Mouse (Mus musculus) intestine, embryonic 14.5 days (tissue): ENCODE results near the gene Meis3. TPM values are rescaled to one million over a fixed set of nuclear protein-coding genes. Genes with fewer than 3 reads are reported as not detected.

Experiments
- ATAC-seq: fragments of 200-750 bp; cut with Nextera tagmentation; replicated peaks from 2 replicates; pipeline ENCODE4 v1.8.0; 2017; ENCODE audit warnings: low read depth, moderate number of reproducible peaks, moderate TSS enrichment, moderate library complexity; ENCODE audit not compliant: low FRiP score, low TSS enrichment
- DNase-seq: peaks from one replicate; pipeline ENCODE4 v3.0.0-alpha.2; 2018; ENCODE audit warnings: low spot score
- H3K27ac ChIP-seq: fragments of 300-500 bp; sonication (generic); 2 replicates; pipeline ENCODE4 v1.5.1; 2014; ENCODE audit warnings: low read depth, mild to moderate bottlenecking, control low read depth
- H3K27me3 ChIP-seq: fragments of 300-500 bp; sonication (generic); replicated peaks from 2 replicates; pipeline ENCODE4 v1.6.1; 2014; ENCODE audit warnings: low read length, control low read depth; ENCODE audit not compliant: control insufficient read depth, insufficient read depth
- H3K36me3 ChIP-seq: fragments of 300-500 bp; sonication (generic); 2 replicates; pipeline ENCODE4 v1.6.1; 2014; ENCODE audit warnings: low read length, control low read depth; ENCODE audit not compliant: control insufficient read depth, insufficient read depth
- H3K4me1 ChIP-seq: fragments of 300-500 bp; sonication (generic); replicated peaks from 2 replicates; pipeline ENCODE4 v1.6.1; 2014; ENCODE audit warnings: low read length, control low read depth, mixed read lengths; ENCODE audit not compliant: control insufficient read depth, insufficient read depth
- H3K4me2 ChIP-seq: fragments of 300-500 bp; sonication (generic); 2 replicates; pipeline ENCODE4 v1.6.1; 2014; ENCODE audit warnings: low read length
- H3K4me3 ChIP-seq: fragments of 300-500 bp; sonication (generic); 2 replicates; pipeline ENCODE4 v1.5.1; 2014; ENCODE audit warnings: low read depth, low read length, control low read depth, mixed read lengths
- H3K9ac ChIP-seq: fragments of 300-500 bp; sonication (generic); 2 replicates; pipeline ENCODE4 v1.6.1; 2014; ENCODE audit warnings: mild to moderate bottlenecking, low read length
- H3K9me3 ChIP-seq: fragments of 300-500 bp; sonication (generic); 2 replicates; pipeline ENCODE4 v1.6.1; 2016; ENCODE audit warnings: low read length, control low read depth; ENCODE audit not compliant: control insufficient read depth
- WGBS: fragments of 180-500 bp; shearing (Covaris S2); extraction: QIAGEN DNeasy Blood & Tissue Kit; methylation state at CpG from one replicate; pipeline ENCODE4 v1.1.7; 2014; 5-methylcytosine and 5-hydroxymethylcytosine counted together
- polyA plus RNA-seq: library from polyadenylated mRNA; unstranded; fragments of >200 nt; fragmentation: Nextera tagmentation; extraction: Ambion mirVana; gene quantifications from 2 replicates; pipeline ENCODE4 v1.2.1, GENCODE M21; 2014

Gene Meis3
- polyA plus RNA-seq: 47.0 and 48.6 TPM in 2 replicates

GRCm38 (mm10) chr7:16174597-16175541, at the start of gene Meis3:
TSS of gene Meis3 (plus strand) at chr7:16175090.
- Histone ChIP-seq H3K27me3 (no peaks in the 10 kb centered on the region), H3K4me1 (peaks cover 24% of the 10 kb centered on the region), H3K9ac (peak within 1 kb of the TSS; percentile 76), H3K4me2 (peak within 1 kb of the TSS; percentile 63), H3K27ac (peak within 1 kb of the TSS; percentile 62; the same call in 1 of the 2 replicates), H3K9me3 (no peaks in the 10 kb centered on the region), H3K36me3 (peaks cover 19% of the 10 kb centered on the region), H3K4me3 (peak within 1 kb of the TSS; percentile 73)
- WGBS: 0% methylated on average over 23 of the region's 42 CpGs
- DNase-seq (peak; percentile 80), ATAC-seq (peak; percentile 89)

GRCm38 (mm10) chr7:16125829-16126228, 49.1 kb upstream of the Meis3 start:
- WGBS: 77% methylated on average over 9 of the region's 9 CpGs
- Histone ChIP-seq H3K4me2 (no peak overlapping the region), H3K27me3 (no peaks in the 10 kb centered on the region), H3K27ac (no peak overlapping the region), H3K9ac (no peak overlapping the region), H3K36me3 (peaks cover 28% of the 10 kb centered on the region; the same call in 1 of the 2 replicates), H3K9me3 (no peaks in the 10 kb centered on the region), H3K4me3 (no peak overlapping the region), H3K4me1 (peaks cover 13% of the 10 kb centered on the region)
- DNase-seq: no peak
- ATAC-seq: no peak

GRCm38 (mm10) chr7:16128344-16128743, 46.5 kb upstream of the Meis3 start:
- H3K4me2 ChIP-seq: no peak overlapping the region
- H3K36me3 ChIP-seq: peaks cover 25% of the 10 kb centered on the region; the same call in 1 of the 2 replicates
- H3K9ac ChIP-seq: no peak overlapping the region
- DNase-seq (no peak), ATAC-seq (no peak)
- H3K9me3 ChIP-seq: no peaks in the 10 kb centered on the region
- no peak overlapping the region for H3K4me3 ChIP-seq
- 87% methylated on average over 6 of the region's 6 CpGs for whole genome bisulfite sequencing
- peaks cover 28% of the 10 kb centered on the region for H3K4me1 ChIP-seq
- H3K27me3 ChIP-seq: no peaks in the 10 kb centered on the region
- H3K27ac ChIP-seq: no peak overlapping the region

- DNase-seq (no peak), ATAC-seq (no peak)
- 58% methylated on average over 5 of the region's 5 CpGs for WGBS
- no peak overlapping the region; the same call in 1 of the 2 replicates for H3K4me2 ChIP-seq
- H3K4me3 ChIP-seq: peak overlapping the region; percentile 52; the same call in 1 of the 2 replicates
- no peak overlapping the region for H3K9ac ChIP-seq
- 0 out of 2 replicates have a peak overlapping the region, but pooled peaks have one; percentile 77 for H3K27ac ChIP-seq
- H3K9me3 ChIP-seq: no peaks in the 10 kb centered on the region
- peaks cover 20% of the 10 kb centered on the region; the same call in 1 of the 2 replicates for H3K36me3 ChIP-seq
- peaks cover 28% of the 10 kb centered on the region for H3K4me1 ChIP-seq
- H3K27me3 ChIP-seq: no peaks in the 10 kb centered on the region
Observed at GRCm38 (mm10) chr7:16128899-16129298, 46.0 kb upstream of the Meis3 start.

GRCm38 (mm10) chr7:16129421-16129845, 45.5 kb upstream of the Meis3 start, which contains the start of gene Slc8a2:
TSS of gene Slc8a2 (plus strand) at chr7:16129826.
- H3K36me3 ChIP-seq: peaks cover 21% of the 10 kb centered on the region; the same call in 1 of the 2 replicates
- peak; percentile 82 for ATAC-seq
- peaks cover 28% of the 10 kb centered on the region for H3K4me1 ChIP-seq
- WGBS: 1% methylated on average over 12 of the region's 12 CpGs
- peak within 1 kb of the TSS; percentile 46 for H3K9ac ChIP-seq
- no peak for DNase-seq
- H3K4me3 ChIP-seq: peak within 1 kb of the TSS; percentile 52
- H3K27ac ChIP-seq: peak within 1 kb of the TSS; percentile 77; the same call in 1 of the 2 replicates
- no peaks in the 10 kb centered on the region for H3K9me3 ChIP-seq
- peak within 1 kb of the TSS; percentile 65 for H3K4me2 ChIP-seq
- H3K27me3 ChIP-seq: no peaks in the 10 kb centered on the region

GRCm38 (mm10) chr7:16129846-16130691, 44.8 kb upstream of the Meis3 start:
- Histone ChIP-seq H3K36me3 (peaks cover 21% of the 10 kb centered on the region; the same call in 1 of the 2 replicates), H3K9ac (peak overlapping the region; percentile 46), H3K27me3 (no peaks in the 10 kb centered on the region), H3K4me3 (peak overlapping the region; percentile 52), H3K27ac (peak overlapping the region; percentile 77; the same call in 1 of the 2 replicates), H3K4me2 (peak overlapping the region; percentile 65), H3K9me3 (no peaks in the 10 kb centered on the region), H3K4me1 (peaks cover 28% of the 10 kb centered on the region)
- ATAC-seq (peak; percentile 85), DNase-seq (peak; percentile 94)
- WGBS: under 1% methylated on average over 37 of the region's 38 CpGs

GRCm38 (mm10) chr7:16130956-16131634, 43.8 kb upstream of the Meis3 start:
- WGBS: 21% methylated on average over 13 of the region's 13 CpGs
- Histone ChIP-seq H3K27ac (no peak overlapping the region), H3K9ac (no peak overlapping the region)

More at GRCm38 (mm10) chr7:16130956-16131634, 43.8 kb upstream of the Meis3 start:
- ATAC-seq (no peak), DNase-seq (no peak)
- Histone ChIP-seq H3K9me3 (no peaks in the 10 kb centered on the region), H3K4me1 (peaks cover 28% of the 10 kb centered on the region), H3K4me3 (peak overlapping the region; percentile 52), H3K27me3 (no peaks in the 10 kb centered on the region), H3K36me3 (peaks cover 15% of the 10 kb centered on the region; the same call in 1 of the 2 replicates), H3K4me2 (peak overlapping the region; percentile 65)
